Mouse (Mus musculus) naive thymus-derived CD4-positive, alpha-beta T cell, adult 2 months (primary cell): ENCODE results near the gene Slc45a2.
A peak's percentile ranks its signal among the peaks of the same experiment; 100 is the strongest.

Experiments
- DNase-seq: peaks from one replicate; pipeline ENCODE4 v3.0.0-alpha.2; 2011; ENCODE audit warnings: low read depth

Slc45a2 gene

GRCm38 (mm10) chr15:11004646-11005045, 4.1 kb downstream of the Slc45a2 start:
- no peak for DNase-seq

GRCm38 (mm10) chr15:11008756-11009155, 8.2 kb downstream of the Slc45a2 start:
- DNase-seq, result no peak

- DNase-seq, result no peak
These were observed 10.5 kb downstream of the Slc45a2 start for GRCm38 (mm10) chr15:11010976-11011548.

GRCm38 (mm10) chr15:11014931-11015330, 14.4 kb downstream of the Slc45a2 start:
- no peak for DNase-seq

GRCm38 (mm10) chr15:11026801-11027561, 26.5 kb downstream of the Slc45a2 start:
- no peak for DNase-seq

GRCm38 (mm10) chr15:11030188-11030587, 29.7 kb downstream of the Slc45a2 start:
- DNase-seq, result no peak

GRCm38 (mm10) chr15:11035947-11036474, 35.5 kb downstream of the Slc45a2 start:
- DNase-seq, result no peak

GRCm38 (mm10) chr15:11036535-11037375, 36.2 kb downstream of the Slc45a2 start:
- DNase-seq, result no peak

- DNase-seq, result no peak
These were observed 36.8 kb downstream of the Slc45a2 start for GRCm38 (mm10) chr15:11037376-11037695.

- DNase-seq, result no peak
These were observed 37.2 kb downstream of the Slc45a2 start, which contains the start of gene Rxfp3 for GRCm38 (mm10) chr15:11037711-11038110. Rxfp3 (minus strand) TSS chr15:11037991.

- DNase-seq, result peak; percentile 28
These were observed 38.0 kb downstream of the Slc45a2 start for GRCm38 (mm10) chr15:11038476-11038875.

- DNase-seq, result no peak
These were observed 39.5 kb downstream of the Slc45a2 start for GRCm38 (mm10) chr15:11040067-11040466.

- DNase-seq, result no peak
These were observed 40.7 kb downstream of the Slc45a2 start for GRCm38 (mm10) chr15:11041229-11041628.

- DNase-seq, result no peak
These were observed 42.3 kb downstream of the Slc45a2 start for GRCm38 (mm10) chr15:11042828-11043227.

GRCm38 (mm10) chr15:11053678-11054439, 53.3 kb downstream of the Slc45a2 start:
- DNase-seq, result no peak

GRCm38 (mm10) chr15:11054440-11055080, 54.0 kb downstream of the Slc45a2 start:
- DNase-seq, result no peak

GRCm38 (mm10) chr15:11062903-11063302, 62.4 kb downstream of the Slc45a2 start:
- DNase-seq, result no peak

- DNase-seq, result no peak
These were observed 63.6 kb downstream of the Slc45a2 start for GRCm38 (mm10) chr15:11064160-11064557.

- DNase-seq, result no peak
These were observed 64.3 kb downstream of the Slc45a2 start, which contains the start of gene Adamts12 for GRCm38 (mm10) chr15:11064558-11065411. Adamts12 (plus strand) TSS chr15:11064790.

- no peak for DNase-seq
These were observed 65.1 kb downstream of the Slc45a2 start for GRCm38 (mm10) chr15:11065528-11066171.
